Mouse (Mus musculus) forebrain, embryonic 10.5 days (tissue): Measurements from ENCODE around the gene T. TPM values are rescaled to one million over a fixed set of nuclear protein-coding genes. Genes with fewer than 3 reads are reported as not detected.

Source experiments
- DNase-seq: peaks from one replicate; pipeline ENCODE4 v3.0.0-alpha.2; 2017; ENCODE audit warnings: low spot score; ENCODE audit errors: extremely low spot score
- H3K27ac ChIP-seq: fragments of 300-500 bp; sonication (generic); 2 replicates; pipeline ENCODE4 v1.5.1; 2016; ENCODE audit warnings: mild to moderate bottlenecking
- H3K27me3 ChIP-seq: fragments of 300-500 bp; sonication (generic); 2 replicates; pipeline ENCODE4 v1.6.1; 2016; ENCODE audit warnings: mild to moderate bottlenecking; ENCODE audit not compliant: poor library complexity, severe bottlenecking
- H3K36me3 ChIP-seq: fragments of 300-500 bp; sonication (generic); replicated peaks from 2 replicates; pipeline ENCODE4 v1.6.1; 2016; ENCODE audit warnings: mild to moderate bottlenecking, moderate library complexity
- H3K4me1 ChIP-seq: fragments of 300-500 bp; sonication (generic); 2 replicates; pipeline ENCODE4 v1.6.1; 2016
- H3K4me3 ChIP-seq: fragments of 300-500 bp; sonication (generic); 2 replicates; pipeline ENCODE4 v1.5.1; 2016; ENCODE audit warnings: mild to moderate bottlenecking, moderate library complexity
- H3K9me3 ChIP-seq: fragments of 300-500 bp; sonication (generic); 2 replicates; pipeline ENCODE4 v1.6.1; 2016; ENCODE audit warnings: mild to moderate bottlenecking, moderate library complexity
- whole genome bisulfite sequencing: fragments of 180-500 bp; shearing (Covaris S2); methylation state at CpG from one replicate; pipeline ENCODE4 v1.1.7; 2016; 5-methylcytosine and 5-hydroxymethylcytosine counted together
- polyA plus RNA-seq: library from polyadenylated mRNA; unstranded; fragments of >200 nt; fragmentation: Nextera tagmentation; extraction: Ambion mirVana; gene quantifications from 2 replicates; pipeline ENCODE4 v1.2.1, GENCODE M21; 2016

Gene T
- polyA plus RNA-seq, 1 experiment from 2014 or later = 0.52 TPM

- no peak for DNase-seq
- Histone ChIP-seq H3K27ac (no peak overlapping the region), H3K4me1 (no peaks in the 10 kb centered on the region), H3K27me3 (0 out of 2 replicates have a peak, but pooled peaks cover 4% of the 10 kb centered on the region), H3K36me3 (no peaks in the 10 kb centered on the region), H3K9me3 (no peaks in the 10 kb centered on the region), H3K4me3 (no peak overlapping the region)
- 55% methylated on average over 9 of the region's 9 CpGs for WGBS
Measured at GRCm38 (mm10) chr17:8447676-8448192, 13.5 kb downstream of the T start.

- Histone ChIP-seq H3K9me3 (no peaks in the 10 kb centered on the region), H3K27ac (no peak overlapping the region), H3K36me3 (no peaks in the 10 kb centered on the region), H3K27me3 (no peaks in the 10 kb centered on the region), H3K4me1 (no peaks in the 10 kb centered on the region), H3K4me3 (no peak overlapping the region)
- 71% methylated on average over 3 of the region's 3 CpGs for WGBS
- DNase-seq = no peak
Measured at GRCm38 (mm10) chr17:8448324-8448723, 14.1 kb downstream of the T start.

DNA sequence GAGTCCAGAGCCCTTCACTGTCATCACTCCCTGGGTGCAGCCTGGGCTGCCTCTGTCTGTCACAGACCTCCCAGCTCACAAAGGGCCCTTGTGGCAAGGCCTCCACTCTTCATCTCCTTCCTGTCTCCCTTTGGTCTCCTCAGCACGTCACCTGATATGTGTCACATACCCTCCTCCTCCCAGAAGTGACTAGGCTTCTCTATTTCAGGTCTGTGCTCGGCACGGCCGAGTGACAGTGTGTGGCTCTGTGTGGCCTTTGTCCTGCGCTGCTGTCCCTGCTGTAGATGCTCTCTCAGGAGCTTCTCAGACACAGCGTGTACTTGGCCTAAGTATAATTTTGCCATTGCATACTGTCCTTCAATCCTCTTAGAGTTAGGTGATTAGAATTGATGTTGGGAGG lies 21.0 kb downstream of the T start:
- 68% methylated on average over 6 of the region's 6 CpGs for WGBS
- Histone ChIP-seq H3K36me3 (no peaks in the 10 kb centered on the region), H3K4me3 (no peak overlapping the region), H3K27ac (no peak overlapping the region), H3K9me3 (no peaks in the 10 kb centered on the region), H3K4me1 (0 out of 2 replicates have a peak, but pooled peaks cover 4% of the 10 kb centered on the region), H3K27me3 (peaks cover 4% of the 10 kb centered on the region; the same call in 1 of the 2 replicates)
- no peak for DNase-seq

GRCm38 (mm10) chr17:8455601-8456000 lies 21.4 kb downstream of the T start:
- no peak for DNase-seq
- WGBS = 73% methylated on average over 7 of the region's 7 CpGs
- H3K27ac ChIP-seq = no peak overlapping the region
- peaks cover 4% of the 10 kb centered on the region; the same call in 1 of the 2 replicates for H3K27me3 ChIP-seq
- H3K9me3 ChIP-seq = no peaks in the 10 kb centered on the region
- H3K4me3 ChIP-seq = no peak overlapping the region
- 0 out of 2 replicates have a peak, but pooled peaks cover 4% of the 10 kb centered on the region for H3K4me1 ChIP-seq
- H3K36me3 ChIP-seq = no peaks in the 10 kb centered on the region

DNA sequence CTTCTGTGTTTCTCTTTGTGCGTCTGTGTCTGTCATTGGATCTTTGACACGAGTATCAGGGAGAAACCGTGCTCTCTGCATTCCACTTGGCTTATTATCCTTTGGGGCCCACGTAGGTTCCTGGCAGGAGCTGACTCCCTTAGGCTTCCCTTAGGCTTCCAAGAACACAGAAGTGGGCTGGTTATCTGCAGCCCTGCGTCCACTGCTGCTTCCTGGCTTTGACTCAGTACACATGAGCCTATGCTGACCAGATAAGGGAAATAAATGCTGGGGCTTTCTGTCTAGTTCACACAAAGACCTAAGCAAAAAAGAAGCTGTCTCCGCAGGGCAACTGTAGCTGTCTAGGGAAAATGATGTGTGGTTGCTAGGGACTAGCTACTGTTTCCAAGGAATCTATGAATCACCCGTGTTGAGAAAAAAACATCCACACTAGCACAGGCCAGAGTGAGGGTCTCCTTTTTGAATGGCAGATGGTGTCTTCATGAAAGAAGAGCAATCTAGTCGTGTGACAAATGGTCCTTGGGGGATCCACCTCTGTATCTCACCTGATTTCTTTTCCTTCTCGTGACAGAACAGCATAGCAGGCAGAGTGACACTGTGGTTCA lies 22.7 kb downstream of the T start:
- no peaks in the 10 kb centered on the region for H3K36me3 ChIP-seq
- no peak for DNase-seq
- H3K4me1 ChIP-seq = 0 out of 2 replicates have a peak, but pooled peaks cover 4% of the 10 kb centered on the region
- H3K27me3 ChIP-seq = peaks cover 4% of the 10 kb centered on the region; the same call in 1 of the 2 replicates
- H3K9me3 ChIP-seq = no peaks in the 10 kb centered on the region
- WGBS = 66% methylated on average over 9 of the region's 9 CpGs
- H3K27ac ChIP-seq = no peak overlapping the region
- H3K4me3 ChIP-seq = no peak overlapping the region

DNA sequence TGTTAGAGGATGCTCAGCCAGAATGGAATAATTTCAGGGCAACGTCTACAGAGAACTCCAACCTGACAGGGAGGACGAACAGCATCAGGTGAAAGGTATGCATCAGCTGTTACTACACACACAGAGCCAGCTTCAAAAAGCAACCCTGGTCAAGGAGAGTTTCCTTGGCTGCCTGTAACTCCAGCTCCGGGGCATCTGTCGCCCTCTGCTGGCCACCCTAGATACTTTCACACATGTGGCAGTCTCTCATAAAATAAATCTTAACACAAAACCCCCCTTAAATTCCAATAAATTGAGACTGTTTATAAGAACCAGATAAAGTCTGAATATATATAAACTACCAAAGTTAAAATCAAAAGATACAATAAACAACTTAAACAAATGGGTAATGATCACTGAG lies 27.3 kb downstream of the T start:
- 10% methylated on average over 4 of the region's 4 CpGs for WGBS
- H3K4me3 ChIP-seq = no peak overlapping the region
- no peak overlapping the region for H3K27ac ChIP-seq
- H3K27me3 ChIP-seq = peaks cover 22% of the 10 kb centered on the region; the same call in 1 of the 2 replicates
- peaks cover 7% of the 10 kb centered on the region; the same call in 1 of the 2 replicates for H3K4me1 ChIP-seq
- no peaks in the 10 kb centered on the region for H3K36me3 ChIP-seq
- no peaks in the 10 kb centered on the region for H3K9me3 ChIP-seq
- peak; percentile 23 for DNase-seq

- H3K4me1 ChIP-seq = peaks cover 8% of the 10 kb centered on the region; the same call in 1 of the 2 replicates
- H3K27ac ChIP-seq = no peak overlapping the region
- no peak overlapping the region for H3K4me3 ChIP-seq
- DNase-seq = peak; percentile 70
- WGBS = 32% methylated on average over 9 of the region's 9 CpGs
- H3K27me3 ChIP-seq = peaks cover 41% of the 10 kb centered on the region
- no peaks in the 10 kb centered on the region for H3K36me3 ChIP-seq
- H3K9me3 ChIP-seq = no peaks in the 10 kb centered on the region
Measured at GRCm38 (mm10) chr17:8463482-8464128, 29.4 kb downstream of the T start.

DNA sequence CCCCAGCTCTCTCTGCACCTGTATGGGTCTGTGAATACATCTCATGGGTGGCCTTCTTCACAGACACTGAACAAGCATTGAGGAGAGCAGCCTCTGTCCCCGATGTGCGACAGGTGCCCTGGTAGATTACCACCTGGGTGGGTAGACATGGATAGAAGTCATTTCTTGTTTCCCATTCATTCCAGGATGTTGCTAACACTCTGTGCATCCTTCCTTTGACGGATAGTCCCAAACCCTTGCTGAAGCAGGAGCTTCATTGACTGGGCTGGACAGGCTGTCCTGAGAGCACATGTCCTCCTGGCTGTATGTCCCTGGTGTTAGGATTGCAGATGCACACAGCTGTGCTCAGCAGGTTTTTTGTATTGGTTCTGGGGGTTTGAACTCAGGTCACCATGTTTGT lies 33.5 kb downstream of the T start:
- WGBS = 87% methylated on average over 3 of the region's 3 CpGs
- H3K27ac ChIP-seq = no peak overlapping the region
- no peak for DNase-seq
- H3K9me3 ChIP-seq = no peaks in the 10 kb centered on the region
- H3K36me3 ChIP-seq = no peaks in the 10 kb centered on the region
- H3K4me3 ChIP-seq = no peak overlapping the region
- H3K27me3 ChIP-seq = peaks cover 58% of the 10 kb centered on the region
- H3K4me1 ChIP-seq = peaks cover 12% of the 10 kb centered on the region; the same call in 1 of the 2 replicates

DNA sequence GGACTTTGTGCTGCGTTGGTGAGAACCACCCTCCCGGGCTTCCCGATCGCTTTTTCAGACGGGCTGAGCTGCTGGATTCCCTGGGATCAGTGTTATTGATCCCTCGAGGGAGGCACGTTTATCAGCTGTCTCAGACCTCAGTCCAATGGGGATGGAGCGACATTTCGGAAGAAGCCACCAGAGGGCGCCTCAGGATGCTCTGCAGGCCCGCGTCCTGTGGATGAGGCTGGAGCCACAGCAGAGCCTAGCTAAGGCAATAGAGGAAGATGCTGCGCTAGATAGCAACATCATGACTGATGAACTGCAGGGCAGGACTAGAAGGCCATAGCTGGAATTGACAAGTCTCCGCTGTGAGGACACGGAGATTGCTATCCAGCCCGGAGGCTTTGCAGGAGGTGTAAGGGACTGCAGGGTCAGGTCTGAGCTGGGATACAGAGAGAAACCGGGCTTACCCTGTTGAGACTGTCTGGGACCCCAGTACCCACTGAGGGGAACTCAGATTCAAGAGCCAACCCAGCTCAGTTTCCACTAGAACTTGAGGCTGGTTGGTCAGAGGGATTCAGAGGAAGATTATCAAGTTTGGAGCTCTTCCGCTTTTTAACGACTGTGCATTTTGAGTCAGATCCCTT lies 34.6 kb downstream of the T start:
- 15% methylated on average over 19 of the region's 19 CpGs for WGBS
- H3K9me3 ChIP-seq = no peaks in the 10 kb centered on the region
- no peak overlapping the region for H3K4me3 ChIP-seq
- H3K4me1 ChIP-seq = peaks cover 9% of the 10 kb centered on the region; the same call in 1 of the 2 replicates
- DNase-seq = peak; percentile 79
- peaks cover 57% of the 10 kb centered on the region for H3K27me3 ChIP-seq
- H3K36me3 ChIP-seq = no peaks in the 10 kb centered on the region
- no peak overlapping the region for H3K27ac ChIP-seq

- Histone ChIP-seq H3K9me3 (no peaks in the 10 kb centered on the region), H3K4me3 (no peak overlapping the region), H3K27me3 (no peaks in the 10 kb centered on the region), H3K4me1 (no peaks in the 10 kb centered on the region), H3K27ac (no peak overlapping the region), H3K36me3 (no peaks in the 10 kb centered on the region)
- no peak for DNase-seq
- 83% methylated on average over 3 of the region's 3 CpGs for WGBS
Measured at GRCm38 (mm10) chr17:8478554-8478953, 44.3 kb downstream of the T start.

- WGBS = 89% methylated on average over 9 of the region's 9 CpGs
- no peak for DNase-seq
- Histone ChIP-seq H3K27me3 (no peaks in the 10 kb centered on the region), H3K36me3 (no peaks in the 10 kb centered on the region), H3K9me3 (no peaks in the 10 kb centered on the region), H3K4me1 (no peaks in the 10 kb centered on the region), H3K4me3 (no peak overlapping the region), H3K27ac (no peak overlapping the region)
Measured at GRCm38 (mm10) chr17:8479493-8480128, 45.4 kb downstream of the T start.

GRCm38 (mm10) chr17:8481797-8482196 lies 47.6 kb downstream of the T start:
- Histone ChIP-seq H3K4me3 (no peak overlapping the region), H3K27ac (no peak overlapping the region), H3K9me3 (no peaks in the 10 kb centered on the region), H3K4me1 (no peaks in the 10 kb centered on the region), H3K27me3 (no peaks in the 10 kb centered on the region), H3K36me3 (no peaks in the 10 kb centered on the region)
- WGBS = 90% methylated on average over 10 of the region's 10 CpGs
- DNase-seq = no peak
